Mouse (Mus musculus) neural tube, embryonic 11.5 days (tissue): Measurements from ENCODE around the gene Siglecf. TPM values are rescaled to one million over a fixed set of nuclear protein-coding genes. Genes with fewer than 3 reads are reported as not detected.

Source experiments
- ATAC-seq: fragments of 200-750 bp; cut with Nextera tagmentation; 2 replicates; pipeline ENCODE4 v1.8.0; 2017; ENCODE audit warnings: moderate number of reproducible peaks, mild to moderate bottlenecking, moderate TSS enrichment, moderate library complexity; ENCODE audit not compliant: insufficient read depth, low FRiP score, low TSS enrichment
- DNase-seq: peaks from one replicate; pipeline ENCODE4 v3.0.0-alpha.2; 2015; ENCODE audit warnings: low spot score
- H3K27ac ChIP-seq: fragments of 300-500 bp; sonication (generic); 2 replicates; pipeline ENCODE4 v1.5.1; 2014; ENCODE audit warnings: low read depth, mild to moderate bottlenecking, low read length
- H3K27me3 ChIP-seq: fragments of 300-500 bp; sonication (generic); 2 replicates; pipeline ENCODE4 v1.6.1; 2014; ENCODE audit warnings: mild to moderate bottlenecking, low read length, mixed read lengths; ENCODE audit not compliant: control insufficient read depth, insufficient read depth
- H3K36me3 ChIP-seq: fragments of 300-500 bp; sonication (generic); 2 replicates; pipeline ENCODE4 v1.6.1; 2014; ENCODE audit warnings: mild to moderate bottlenecking, low read length, moderate library complexity, mixed read lengths; ENCODE audit not compliant: control insufficient read depth, insufficient read depth
- H3K4me1 ChIP-seq: fragments of 300-500 bp; sonication (generic); 2 replicates; pipeline ENCODE4 v1.6.1; 2014; ENCODE audit warnings: low read length, mixed read lengths; ENCODE audit not compliant: control insufficient read depth, insufficient read depth
- H3K4me2 ChIP-seq: fragments of 300-500 bp; sonication (generic); 2 replicates; pipeline ENCODE4 v1.6.1; 2014; ENCODE audit warnings: low read depth, mild to moderate bottlenecking, moderate library complexity
- H3K4me3 ChIP-seq: fragments of 300-500 bp; sonication (generic); 2 replicates; pipeline ENCODE4 v1.5.1; 2014; ENCODE audit warnings: low read depth, low read length
- H3K9ac ChIP-seq: fragments of 300-500 bp; sonication (generic); 2 replicates; pipeline ENCODE4 v1.6.1; 2014; ENCODE audit warnings: mild to moderate bottlenecking, low read length
- H3K9me3 ChIP-seq: fragments of 300-500 bp; sonication (generic); 2 replicates; pipeline ENCODE4 v1.6.1; 2016; ENCODE audit warnings: low read length; ENCODE audit not compliant: control insufficient read depth
- WGBS: fragments of 180-500 bp; shearing (Covaris S2); extraction: QIAGEN DNeasy Blood & Tissue Kit; methylation state at CpG from one replicate; pipeline ENCODE4 v1.1.7; 2014; 5-methylcytosine and 5-hydroxymethylcytosine counted together
- polyA plus RNA-seq: library from polyadenylated mRNA; unstranded; fragments of >200 nt; fragmentation: Nextera tagmentation; extraction: Ambion mirVana; gene quantifications from 2 replicates; pipeline ENCODE4 v1.2.1, GENCODE M21; 2014

The Siglecf gene
- polyA plus RNA-seq, 1 experiment from 2014 or later: 0.13 TPM

GRCm38 (mm10) chr7:43353758-43354157, 2.6 kb downstream of the Siglecf start:
- Histone ChIP-seq H3K4me3 (no peak overlapping the region), H3K4me2 (no peak overlapping the region), H3K36me3 (no peaks in the 10 kb centered on the region), H3K9me3 (no peaks in the 10 kb centered on the region), H3K9ac (no peak overlapping the region), H3K27me3 (no peaks in the 10 kb centered on the region), H3K4me1 (peaks cover 3% of the 10 kb centered on the region; the same call in 1 of the 2 replicates), H3K27ac (no peak overlapping the region)
- no peak for ATAC-seq
- WGBS: 85% methylated on average over 4 of the region's 4 CpGs
- DNase-seq: no peak

- no peak overlapping the region for H3K27ac ChIP-seq
- no peak overlapping the region for H3K4me3 ChIP-seq
- no peak; the same call in 1 of the 2 replicates for ATAC-seq
- no peaks in the 10 kb centered on the region for H3K9me3 ChIP-seq
- WGBS: 14% methylated on average over 12 of the region's 12 CpGs
- H3K9ac ChIP-seq: no peak overlapping the region
- H3K36me3 ChIP-seq: no peaks in the 10 kb centered on the region
- H3K27me3 ChIP-seq: no peaks in the 10 kb centered on the region
- peak; percentile 20 for DNase-seq
- no peak overlapping the region for H3K4me2 ChIP-seq
- H3K4me1 ChIP-seq: peaks cover 3% of the 10 kb centered on the region; the same call in 1 of the 2 replicates
These were observed 4.0 kb downstream of the Siglecf start for GRCm38 (mm10) chr7:43354893-43355835.

GRCm38 (mm10) chr7:43358556-43358955, 7.4 kb downstream of the Siglecf start:
- Histone ChIP-seq H3K4me1 (peaks cover 3% of the 10 kb centered on the region; the same call in 1 of the 2 replicates), H3K27ac (no peak overlapping the region), H3K9me3 (no peaks in the 10 kb centered on the region), H3K36me3 (no peaks in the 10 kb centered on the region), H3K9ac (no peak overlapping the region), H3K4me2 (no peak overlapping the region), H3K4me3 (no peak overlapping the region), H3K27me3 (no peaks in the 10 kb centered on the region)
- 81% methylated on average over 3 of the region's 3 CpGs for WGBS
- DNase-seq (no peak), ATAC-seq (no peak)

DNA sequence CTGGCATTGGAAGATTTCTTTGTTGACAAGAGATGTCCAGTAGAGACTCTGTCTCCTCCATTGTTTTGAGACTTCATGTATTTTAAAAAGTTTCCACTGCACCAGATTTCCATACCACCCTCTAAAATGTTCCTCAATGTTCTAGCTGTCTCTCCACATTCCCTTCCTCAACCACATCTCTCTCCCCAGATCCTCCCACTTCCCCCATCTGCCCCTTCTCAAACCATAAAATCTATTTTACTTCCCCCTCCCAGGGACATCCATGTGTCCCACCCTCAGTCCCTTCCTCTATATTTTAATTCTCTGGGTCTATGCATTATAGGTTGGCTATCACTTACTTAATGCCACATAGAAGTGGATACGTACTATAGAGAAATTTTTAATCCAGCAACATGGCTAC, 10.3 kb downstream of the Siglecf start:
- ATAC-seq (no peak), DNase-seq (no peak)
- Histone ChIP-seq H3K4me3 (no peak overlapping the region), H3K9me3 (no peaks in the 10 kb centered on the region), H3K9ac (no peak overlapping the region), H3K4me1 (no peaks in the 10 kb centered on the region), H3K27me3 (no peaks in the 10 kb centered on the region), H3K4me2 (no peak overlapping the region), H3K36me3 (no peaks in the 10 kb centered on the region), H3K27ac (no peak overlapping the region)
- 92% methylated on average over 1 of the region's 1 CpGs for WGBS

GRCm38 (mm10) chr7:43362021-43362420, 10.9 kb downstream of the Siglecf start:
- DNase-seq (no peak), ATAC-seq (no peak)
- no peaks in the 10 kb centered on the region for H3K9me3 ChIP-seq
- no peak overlapping the region for H3K9ac ChIP-seq
- H3K4me2 ChIP-seq: no peak overlapping the region
- no peaks in the 10 kb centered on the region for H3K4me1 ChIP-seq
- no peak overlapping the region for H3K4me3 ChIP-seq
- H3K27ac ChIP-seq: no peak overlapping the region
- H3K36me3 ChIP-seq: no peaks in the 10 kb centered on the region
- no peaks in the 10 kb centered on the region for H3K27me3 ChIP-seq
- WGBS: 77% methylated on average over 4 of the region's 4 CpGs

DNA sequence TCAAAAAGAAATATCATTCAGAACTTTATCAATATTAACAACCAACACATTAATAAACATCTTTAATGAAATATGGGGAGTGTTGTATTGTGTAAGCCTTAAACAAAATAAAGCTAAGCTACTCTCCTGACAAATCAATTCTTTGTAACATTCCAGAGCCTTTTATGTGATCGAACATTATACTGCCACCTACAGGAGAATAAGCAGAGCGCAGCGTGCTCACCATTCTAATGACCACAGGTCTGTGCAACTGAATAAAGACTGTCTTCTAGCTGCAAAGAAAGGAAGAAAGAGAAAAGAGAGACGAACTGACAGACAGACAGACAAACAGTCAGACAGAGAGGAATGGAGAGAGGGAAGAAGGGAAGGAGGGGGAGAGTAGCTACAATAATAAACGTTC, 27.1 kb downstream of the Siglecf start:
- Histone ChIP-seq H3K4me1 (no peaks in the 10 kb centered on the region), H3K27ac (no peak overlapping the region), H3K27me3 (no peaks in the 10 kb centered on the region), H3K9ac (no peak overlapping the region), H3K4me3 (no peak overlapping the region), H3K9me3 (no peaks in the 10 kb centered on the region), H3K36me3 (no peaks in the 10 kb centered on the region), H3K4me2 (no peak overlapping the region)
- DNase-seq (peak; percentile 40), ATAC-seq (no peak)
- 22% methylated on average over 5 of the region's 5 CpGs for WGBS

DNA sequence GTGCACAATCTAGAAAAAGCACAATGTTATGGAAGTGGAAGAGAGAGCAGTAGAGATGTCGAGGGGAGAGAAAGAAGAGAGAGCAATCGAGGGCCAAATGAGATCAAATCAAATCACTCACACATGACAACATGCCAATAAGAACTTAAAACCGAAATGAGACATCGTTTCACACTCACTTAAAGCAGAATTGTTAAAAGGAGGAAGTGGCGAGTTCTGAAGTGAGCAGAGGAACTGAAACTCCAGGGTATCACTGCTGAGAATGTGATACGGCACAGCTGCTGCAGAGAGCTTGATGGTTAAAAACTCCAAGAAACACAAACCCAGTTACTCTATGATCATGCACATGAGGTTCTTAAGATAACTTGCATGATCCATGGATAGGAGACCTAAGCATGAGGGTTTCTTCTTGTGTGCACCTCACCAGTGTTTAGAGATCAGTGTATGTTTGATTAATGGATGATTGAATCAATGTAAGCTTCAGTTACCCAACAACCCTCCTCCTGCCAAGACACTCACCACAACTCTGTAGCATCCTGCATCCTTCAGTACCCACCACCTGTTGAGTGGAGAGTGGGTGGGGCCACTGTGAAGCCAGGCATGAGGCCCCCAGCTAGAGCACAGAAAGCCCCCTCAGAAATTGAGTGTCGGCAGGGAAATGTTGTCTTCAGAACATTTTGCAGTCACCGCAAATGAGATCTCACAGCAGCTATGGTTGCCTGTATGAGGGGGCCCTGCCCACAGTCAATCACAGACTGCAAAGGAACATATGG, 41.4 kb downstream of the Siglecf start:
- no peaks in the 10 kb centered on the region for H3K36me3 ChIP-seq
- H3K4me2 ChIP-seq: no peak overlapping the region
- H3K27me3 ChIP-seq: no peaks in the 10 kb centered on the region
- H3K9ac ChIP-seq: no peak overlapping the region
- no peak for DNase-seq
- no peak for ATAC-seq
- WGBS: 84% methylated on average over 8 of the region's 8 CpGs
- no peaks in the 10 kb centered on the region for H3K9me3 ChIP-seq
- no peak overlapping the region for H3K27ac ChIP-seq
- H3K4me1 ChIP-seq: no peaks in the 10 kb centered on the region
- no peak overlapping the region for H3K4me3 ChIP-seq

GRCm38 (mm10) chr7:43399501-43399900, 48.4 kb downstream of the Siglecf start:
- H3K4me1 ChIP-seq: no peaks in the 10 kb centered on the region
- 79% methylated on average over 2 of the region's 2 CpGs for WGBS
- DNase-seq (no peak), ATAC-seq (no peak)
- H3K27me3 ChIP-seq: no peaks in the 10 kb centered on the region
- no peak overlapping the region for H3K4me3 ChIP-seq
- no peaks in the 10 kb centered on the region for H3K9me3 ChIP-seq
- H3K9ac ChIP-seq: no peak overlapping the region
- no peak overlapping the region for H3K27ac ChIP-seq
- H3K36me3 ChIP-seq: no peaks in the 10 kb centered on the region
- no peak overlapping the region for H3K4me2 ChIP-seq
